Mouse (Mus musculus) heart, embryonic 13.5 days (tissue): ENCODE data around the gene Slc22a22. TPM values are rescaled to one million over a fixed set of nuclear protein-coding genes. Genes with fewer than 3 reads are reported as not detected.
"Not testable (repeated sequence)": the region's sequence is repeated elsewhere in the genome, so short reads cannot be mapped to it uniquely, and the experiment has no call there.

Experiments used
- ATAC-seq: fragments of 200-750 bp; cut with Nextera tagmentation; 2 replicates; pipeline ENCODE4 v1.8.0; 2017; ENCODE audit warnings: moderate TSS enrichment; ENCODE audit not compliant: insufficient number of reproducible peaks, low FRiP score, low TSS enrichment; ENCODE audit errors: extremely low read depth
- H3K27ac ChIP-seq: fragments of 300-500 bp; sonication (generic); replicated peaks from 2 replicates; pipeline ENCODE4 v1.5.1; 2015; ENCODE audit warnings: moderate library complexity, mild to moderate bottlenecking, inconsistent platforms
- H3K27me3 ChIP-seq: fragments of 300-500 bp; sonication (generic); replicated peaks from 2 replicates; pipeline ENCODE4 v1.6.1; 2015; ENCODE audit warnings: mild to moderate bottlenecking, inconsistent platforms
- H3K36me3 ChIP-seq: fragments of 300-500 bp; sonication (generic); 2 replicates; pipeline ENCODE4 v1.6.1; 2015; ENCODE audit warnings: mild to moderate bottlenecking, inconsistent platforms
- H3K4me1 ChIP-seq: fragments of 300-500 bp; sonication (generic); 2 replicates; pipeline ENCODE4 v1.6.1; 2015; ENCODE audit warnings: inconsistent platforms
- H3K4me2 ChIP-seq: fragments of 300-500 bp; sonication (generic); 2 replicates; pipeline ENCODE4 v1.6.1; 2015; ENCODE audit warnings: inconsistent platforms, mild to moderate bottlenecking, moderate library complexity
- H3K4me3 ChIP-seq: fragments of 300-500 bp; sonication (generic); 2 replicates; pipeline ENCODE4 v1.5.1; 2015; ENCODE audit warnings: moderate library complexity, mild to moderate bottlenecking, inconsistent platforms
- H3K9ac ChIP-seq: fragments of 300-500 bp; sonication (generic); 2 replicates; pipeline ENCODE4 v1.6.1; 2015; ENCODE audit warnings: inconsistent platforms, mild to moderate bottlenecking, moderate library complexity
- H3K9me3 ChIP-seq: fragments of 300-500 bp; sonication (generic); 2 replicates; pipeline ENCODE4 v1.6.1; 2016; ENCODE audit warnings: inconsistent platforms
- WGBS: fragments of 180-500 bp; shearing (Covaris S2); methylation state at CpG from one replicate; pipeline ENCODE4 v1.1.7; 2015; ENCODE audit warnings: mixed read lengths; 5-methylcytosine and 5-hydroxymethylcytosine counted together
- polyA plus RNA-seq: library from polyadenylated mRNA; unstranded; fragments of >200 nt; fragmentation: Nextera tagmentation; extraction: Ambion mirVana; gene quantifications from 2 replicates; pipeline ENCODE4 v1.2.1, GENCODE M21; 2015

Slc22a22 gene
- polyA plus RNA-seq, 1 experiment from 2014 or later = not detected

DNA sequence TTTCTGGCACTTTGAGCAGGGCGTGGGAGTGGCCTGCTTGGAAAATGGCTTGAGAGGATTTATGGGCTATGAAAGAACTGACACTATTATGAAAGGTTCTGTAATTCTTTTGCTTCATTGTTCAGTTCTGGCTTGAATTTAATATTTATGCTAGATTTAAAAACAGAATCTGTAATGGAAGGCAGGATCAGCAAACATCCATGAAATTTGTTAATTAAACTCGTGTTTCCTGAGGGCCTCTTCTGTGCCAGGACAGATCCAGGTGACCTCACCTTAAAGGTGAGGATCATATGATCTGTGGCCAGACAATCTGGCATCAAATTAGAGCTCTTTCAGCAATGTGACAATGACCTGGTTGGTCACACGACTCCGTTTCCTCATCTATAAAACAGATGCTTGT is 122.1 kb downstream of the Slc22a22 start:
- WGBS = 70% methylated on average over 4 of the region's 4 CpGs
- no peaks in the 10 kb centered on the region for H3K27me3 ChIP-seq

DNA sequence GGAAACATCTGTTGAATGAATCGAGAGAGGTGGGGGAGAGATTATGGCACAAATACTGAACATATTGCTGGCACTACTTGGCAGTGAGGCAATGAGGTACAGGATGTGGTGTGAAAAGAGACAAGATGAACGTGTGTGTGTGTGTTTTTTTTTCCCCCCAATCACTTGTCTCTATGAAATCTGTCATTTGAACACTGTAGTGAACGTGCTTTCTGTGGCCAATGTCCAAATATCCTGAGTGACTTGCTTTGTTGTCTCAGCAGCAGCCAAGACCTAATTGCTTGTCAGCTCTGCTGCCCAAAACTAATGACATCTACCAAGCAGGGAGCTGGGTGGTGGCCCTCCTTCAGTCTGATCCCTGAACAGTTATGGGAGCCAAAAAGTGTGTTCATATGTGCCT is 136.9 kb downstream of the Slc22a22 start:
- Histone ChIP-seq H3K27ac (no peak overlapping the region), H3K4me1 (no peaks in the 10 kb centered on the region), H3K4me2 (no peak overlapping the region), H3K9me3 (no peaks in the 10 kb centered on the region), H3K4me3 (no peak overlapping the region), H3K36me3 (no peaks in the 10 kb centered on the region), H3K27me3 (no peaks in the 10 kb centered on the region), H3K9ac (no peak overlapping the region)
- 51% methylated on average over 3 of the region's 3 CpGs for WGBS
- no peak for ATAC-seq

More for the DNA sequence above, 122.1 kb downstream of the Slc22a22 start:
- no peaks in the 10 kb centered on the region for H3K4me1 ChIP-seq
- H3K27ac ChIP-seq = no peak overlapping the region
- no peak for ATAC-seq
- no peak overlapping the region for H3K4me3 ChIP-seq
- no peaks in the 10 kb centered on the region for H3K36me3 ChIP-seq
- no peaks in the 10 kb centered on the region for H3K9me3 ChIP-seq
- H3K4me2 ChIP-seq = no peak overlapping the region
- no peak overlapping the region for H3K9ac ChIP-seq

DNA sequence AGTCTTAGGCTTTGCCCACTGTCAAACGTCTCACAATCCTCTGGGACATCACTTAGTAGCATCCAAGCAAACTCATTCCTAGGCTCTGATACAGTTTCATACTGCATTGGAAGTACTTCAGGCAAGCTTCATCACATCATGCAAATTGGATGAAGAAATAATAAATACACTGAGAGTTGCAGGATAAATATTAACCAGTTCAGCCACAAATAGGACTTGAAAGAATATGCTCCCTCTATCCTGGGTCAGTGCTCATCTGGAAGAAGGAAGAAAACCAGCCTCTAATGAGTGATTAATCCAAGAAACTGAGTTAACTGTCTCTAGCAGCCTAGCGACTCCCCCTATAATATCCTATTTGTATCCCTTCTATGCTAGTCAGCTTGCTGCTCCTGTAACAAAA is 146.1 kb downstream of the Slc22a22 start:
- no peaks in the 10 kb centered on the region for H3K4me1 ChIP-seq
- 59% methylated on average over 2 of the region's 2 CpGs for WGBS
- no peak for ATAC-seq
- no peaks in the 10 kb centered on the region for H3K27me3 ChIP-seq
- no peak overlapping the region for H3K9ac ChIP-seq
- H3K36me3 ChIP-seq = no peaks in the 10 kb centered on the region
- no peak overlapping the region for H3K4me2 ChIP-seq
- H3K27ac ChIP-seq = no peak overlapping the region
- no peak overlapping the region for H3K4me3 ChIP-seq
- no peaks in the 10 kb centered on the region for H3K9me3 ChIP-seq

DNA sequence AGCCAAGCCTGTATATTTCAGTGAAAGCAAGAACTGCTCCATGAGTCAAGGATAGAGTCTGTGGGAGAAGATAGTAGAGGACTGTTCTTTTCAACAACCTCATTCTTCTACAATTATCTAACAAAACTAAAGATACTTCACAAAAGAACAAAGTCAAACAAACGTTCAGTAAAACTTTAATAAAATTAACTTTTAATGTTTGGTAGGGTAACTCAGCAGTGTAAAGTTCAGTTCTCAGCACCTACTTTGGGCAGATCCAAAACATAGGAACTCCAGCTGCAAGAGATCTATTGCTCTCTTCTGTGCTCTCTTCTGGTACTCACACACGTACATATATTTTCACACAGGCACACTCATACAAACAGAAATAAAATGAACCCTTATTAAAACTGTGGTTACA is 159.4 kb downstream of the Slc22a22 start:
- Histone ChIP-seq H3K9me3 (no peaks in the 10 kb centered on the region), H3K9ac (no peak overlapping the region), H3K36me3 (no peaks in the 10 kb centered on the region), H3K27me3 (no peaks in the 10 kb centered on the region), H3K4me2 (no peak overlapping the region), H3K27ac (no peak overlapping the region), H3K4me3 (no peak overlapping the region), H3K4me1 (no peaks in the 10 kb centered on the region)
- no peak for ATAC-seq
- WGBS = 55% methylated on average over 2 of the region's 2 CpGs

DNA sequence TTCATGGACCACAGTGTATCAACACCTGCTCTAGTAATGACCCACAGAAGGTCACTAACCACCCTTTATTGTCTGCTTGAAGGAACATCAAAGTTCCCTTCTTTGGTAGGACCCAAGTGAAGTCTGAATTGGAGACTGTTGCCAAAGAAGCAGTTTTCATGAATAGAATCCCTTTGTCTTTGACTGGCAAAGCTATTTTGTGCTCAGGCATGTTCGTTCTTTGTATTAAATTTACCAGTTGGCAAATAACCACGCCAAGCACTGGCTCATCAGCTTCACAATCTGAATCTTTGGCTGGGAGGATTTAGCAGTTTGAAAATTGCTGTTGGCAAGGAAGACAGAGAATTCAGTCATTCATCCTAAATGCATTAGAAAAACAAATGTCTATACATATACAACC is 160.9 kb downstream of the Slc22a22 start:
- WGBS = 83% methylated on average over 2 of the region's 2 CpGs
- no peaks in the 10 kb centered on the region for H3K4me1 ChIP-seq
- H3K4me3 ChIP-seq = no peak overlapping the region
- no peak overlapping the region for H3K4me2 ChIP-seq
- no peaks in the 10 kb centered on the region for H3K36me3 ChIP-seq
- no peak for ATAC-seq
- H3K9me3 ChIP-seq = no peaks in the 10 kb centered on the region; the same call in 1 of the 2 replicates
- no peak overlapping the region for H3K27ac ChIP-seq
- no peaks in the 10 kb centered on the region for H3K27me3 ChIP-seq
- no peak overlapping the region for H3K9ac ChIP-seq

DNA sequence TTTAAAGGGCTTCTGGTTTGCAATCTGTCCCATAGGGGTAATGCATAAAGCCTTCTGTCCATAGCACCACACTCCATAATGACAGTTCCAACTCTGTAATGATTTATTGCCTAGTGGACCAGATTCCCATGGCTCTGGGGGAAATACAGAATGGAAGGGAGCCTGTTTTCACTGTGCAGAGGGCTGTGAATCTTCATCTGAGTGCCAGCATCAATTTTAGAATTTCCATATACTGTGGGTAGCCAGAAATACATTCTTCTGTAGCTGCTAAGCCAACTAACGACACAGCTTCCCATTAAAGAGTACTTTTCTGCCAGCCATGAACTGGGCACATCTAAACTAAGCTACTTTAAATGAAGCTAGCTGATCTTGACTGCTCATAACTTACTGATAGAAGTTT is 174.7 kb downstream of the Slc22a22 start:
- Histone ChIP-seq H3K4me2 (no peak overlapping the region), H3K4me3 (no peak overlapping the region), H3K9ac (no peak overlapping the region), H3K36me3 (no peaks in the 10 kb centered on the region), H3K9me3 (no peaks in the 10 kb centered on the region), H3K27ac (no peak overlapping the region), H3K27me3 (no peaks in the 10 kb centered on the region), H3K4me1 (no peaks in the 10 kb centered on the region)
- no peak for ATAC-seq
- 74% methylated on average over 1 of the region's 1 CpGs for WGBS

DNA sequence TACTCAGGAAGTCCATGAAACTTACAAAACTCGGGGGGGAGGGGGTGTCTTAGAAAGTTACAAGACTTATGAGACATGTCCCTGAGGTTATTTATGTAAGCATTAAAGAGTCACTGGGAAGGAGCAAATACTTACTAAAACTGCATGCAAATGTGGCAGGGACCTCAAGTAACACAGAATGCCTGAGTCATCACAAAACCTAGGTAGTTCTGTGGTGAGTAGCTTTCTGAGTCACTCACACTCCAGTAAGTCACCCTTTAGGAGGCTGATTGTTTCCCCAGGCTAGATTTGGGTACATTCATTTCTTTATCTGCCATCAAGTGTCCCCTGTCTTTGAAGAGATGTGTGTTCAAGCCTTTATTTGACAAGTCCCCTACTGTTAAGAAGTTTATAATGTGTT is 198.9 kb downstream of the Slc22a22 start:
- Histone ChIP-seq H3K9ac (no peak overlapping the region), H3K9me3 (no peaks in the 10 kb centered on the region), H3K4me1 (no peaks in the 10 kb centered on the region), H3K4me2 (no peak overlapping the region), H3K27ac (no peak overlapping the region), H3K36me3 (no peaks in the 10 kb centered on the region), H3K27me3 (no peaks in the 10 kb centered on the region), H3K4me3 (no peak overlapping the region)
- no peak for ATAC-seq
- 51% methylated on average over 1 of the region's 1 CpGs for WGBS

DNA sequence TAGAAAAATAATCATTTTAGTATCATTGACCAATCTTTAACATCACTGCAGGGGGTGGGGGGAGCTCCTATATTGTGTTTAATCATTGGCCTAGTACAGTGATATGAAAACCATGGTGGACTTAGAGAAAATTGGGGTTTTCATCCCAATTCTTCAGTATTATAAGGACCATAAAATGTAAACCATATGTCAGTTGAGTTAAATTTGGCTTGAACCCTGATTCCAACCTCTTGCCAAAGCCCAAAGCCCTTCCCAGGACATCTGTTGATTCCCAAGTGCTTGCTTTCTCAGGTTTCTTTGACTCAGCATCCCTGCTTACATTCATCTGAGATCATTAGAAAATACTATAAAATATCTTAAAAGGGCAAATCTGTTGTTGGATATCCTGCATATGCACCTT is 201.0 kb downstream of the Slc22a22 start:
- Histone ChIP-seq H3K4me2 (no peak overlapping the region), H3K9ac (no peak overlapping the region), H3K9me3 (no peaks in the 10 kb centered on the region), H3K27me3 (no peaks in the 10 kb centered on the region), H3K4me1 (no peaks in the 10 kb centered on the region), H3K27ac (no peak overlapping the region), H3K36me3 (no peaks in the 10 kb centered on the region), H3K4me3 (no peak overlapping the region)
- ATAC-seq = no peak

DNA sequence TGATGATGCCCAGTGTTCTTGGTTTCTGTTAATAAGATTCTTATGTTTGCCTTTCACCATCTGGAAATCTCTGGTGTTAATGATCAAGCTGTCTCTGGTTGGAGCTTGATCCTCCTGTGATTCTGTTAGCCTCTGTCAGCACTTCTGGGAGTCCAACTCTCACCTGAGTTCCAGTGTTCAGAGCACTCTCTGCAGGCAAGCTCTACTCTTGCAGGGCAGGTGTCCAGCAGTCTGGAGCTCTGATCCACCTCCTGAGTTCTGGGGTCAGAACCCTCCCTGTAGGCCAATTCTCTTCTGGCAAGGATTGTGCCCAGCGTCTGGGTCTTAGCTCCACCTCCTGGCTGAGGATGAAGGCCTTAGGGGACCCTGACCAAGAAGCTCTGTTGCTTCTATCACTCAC is 237.4 kb downstream of the Slc22a22 start:
- H3K36me3 ChIP-seq, H3K4me1 ChIP-seq, H3K4me2 ChIP-seq, H3K4me3 ChIP-seq, H3K9ac ChIP-seq, H3K9me3 ChIP-seq, ATAC-seq, H3K27ac ChIP-seq, H3K27me3 ChIP-seq: not testable (repeated sequence)
- 71% methylated on average over 1 of the region's 1 CpGs for WGBS

DNA sequence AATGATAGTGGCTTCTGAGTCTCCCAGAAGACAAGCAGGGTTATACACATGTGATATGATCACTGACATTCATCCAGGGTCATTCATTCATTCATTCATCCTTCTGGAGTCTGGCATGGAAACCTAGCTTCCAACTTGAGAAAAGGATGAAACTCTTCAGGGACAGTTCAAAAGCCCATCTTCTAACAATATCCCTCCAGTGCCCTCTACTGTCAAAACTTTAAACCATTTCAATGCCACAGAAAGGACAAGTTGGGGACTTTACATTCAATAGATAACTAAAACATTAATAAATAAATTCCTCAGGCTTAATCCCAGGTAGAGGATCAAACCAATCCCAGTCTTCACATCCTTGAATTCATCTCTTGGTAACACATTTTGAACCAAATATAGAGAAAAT is 247.0 kb downstream of the Slc22a22 start:
- ATAC-seq = no peak
- no peaks in the 10 kb centered on the region for H3K27me3 ChIP-seq
- H3K4me2 ChIP-seq = no peak overlapping the region
- no peaks in the 10 kb centered on the region for H3K9me3 ChIP-seq
- no peak overlapping the region for H3K4me3 ChIP-seq
- no peaks in the 10 kb centered on the region for H3K4me1 ChIP-seq
- H3K36me3 ChIP-seq = no peaks in the 10 kb centered on the region
- no peak overlapping the region for H3K27ac ChIP-seq
- no peak overlapping the region for H3K9ac ChIP-seq

DNA sequence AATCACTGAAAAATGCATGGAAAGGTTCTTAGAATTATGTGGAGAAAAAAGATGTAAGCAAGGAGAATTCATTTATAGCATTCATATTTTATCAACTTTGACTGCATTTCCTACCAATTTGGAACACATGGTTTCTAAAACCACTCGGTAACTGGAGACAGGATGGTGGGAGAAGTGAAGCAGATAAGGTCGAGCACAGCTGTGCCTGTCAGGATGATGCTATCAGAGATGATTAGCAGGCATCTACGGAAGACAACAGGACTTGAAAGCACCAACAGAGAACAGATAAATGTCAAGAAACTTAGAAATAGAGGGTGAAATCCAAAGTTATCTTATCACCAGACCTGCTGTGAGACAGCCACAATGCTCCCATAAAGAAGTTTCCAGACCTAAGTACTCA is 272.1 kb downstream of the Slc22a22 start:
- Histone ChIP-seq H3K4me1 (peaks cover 2% of the 10 kb centered on the region; the same call in 1 of the 2 replicates), H3K9me3 (no peaks in the 10 kb centered on the region)

DNA sequence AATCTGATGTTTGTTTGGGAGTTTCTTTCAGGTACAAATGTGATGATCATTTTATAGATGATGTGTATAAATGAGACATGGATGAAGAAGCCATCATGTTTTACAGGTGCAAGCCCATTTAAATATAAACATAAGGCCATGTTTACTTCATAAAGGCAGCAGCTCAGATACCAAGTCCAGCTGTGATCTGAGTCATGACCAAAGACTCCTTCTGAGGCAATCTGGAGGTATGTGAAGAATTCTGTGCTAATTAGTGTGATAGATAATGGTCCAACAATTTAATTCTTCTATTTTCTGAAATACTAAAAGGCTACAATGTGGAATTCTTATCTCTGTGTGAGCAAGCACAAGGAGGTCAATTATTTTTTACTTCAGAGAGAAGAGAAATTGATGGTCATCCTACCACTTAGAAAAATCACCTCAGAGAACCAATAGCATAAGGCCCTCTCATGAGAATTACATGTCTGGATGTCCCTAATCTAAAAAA is 272.9 kb downstream of the Slc22a22 start:
- Histone ChIP-seq H3K4me2 (no peak overlapping the region), H3K27me3 (no peaks in the 10 kb centered on the region), H3K9me3 (no peaks in the 10 kb centered on the region), H3K9ac (no peak overlapping the region), H3K4me1 (peaks cover 2% of the 10 kb centered on the region; the same call in 1 of the 2 replicates), H3K27ac (no peak overlapping the region), H3K36me3 (no peaks in the 10 kb centered on the region), H3K4me3 (no peak overlapping the region)
- no peak for ATAC-seq

More for the DNA sequence above, 272.1 kb downstream of the Slc22a22 start:
- 7% methylated on average over 3 of the region's 3 CpGs for whole genome bisulfite sequencing
- H3K4me3 ChIP-seq = no peak overlapping the region
- H3K27me3 ChIP-seq = no peaks in the 10 kb centered on the region
- no peak overlapping the region for H3K4me2 ChIP-seq
- H3K36me3 ChIP-seq = no peaks in the 10 kb centered on the region
- ATAC-seq = no peak
- no peak overlapping the region for H3K27ac ChIP-seq
- H3K9ac ChIP-seq = no peak overlapping the region
